Mouse (Mus musculus) adrenal gland, postnatal 10 days (tissue): ENCODE measurements around the gene Sec31b. TPM values are rescaled to one million over a fixed set of nuclear protein-coding genes. Genes with fewer than 3 reads are reported as not detected.
A peak's percentile ranks its signal among the peaks of the same experiment; 100 is the strongest.

Experiments used
- DNase-seq: peaks from one replicate; pipeline ENCODE4 v3.0.0; 2021; ENCODE audit warnings: mixed read lengths
- total RNA-seq, 2 experiments: library from RNA; stranded (reverse); gene quantifications; 2 replicates each; pipeline ENCODE4 v1.2.3; 2021

Sec31b gene
- total RNA-seq, 2 experiments from 2014 or later, result 4.3 to 6.9 TPM

- DNase-seq, result peak; percentile 47
Measured at GRCm38 (mm10) chr19:44475268-44475667, 70.4 kb downstream of the Sec31b start.

DNA sequence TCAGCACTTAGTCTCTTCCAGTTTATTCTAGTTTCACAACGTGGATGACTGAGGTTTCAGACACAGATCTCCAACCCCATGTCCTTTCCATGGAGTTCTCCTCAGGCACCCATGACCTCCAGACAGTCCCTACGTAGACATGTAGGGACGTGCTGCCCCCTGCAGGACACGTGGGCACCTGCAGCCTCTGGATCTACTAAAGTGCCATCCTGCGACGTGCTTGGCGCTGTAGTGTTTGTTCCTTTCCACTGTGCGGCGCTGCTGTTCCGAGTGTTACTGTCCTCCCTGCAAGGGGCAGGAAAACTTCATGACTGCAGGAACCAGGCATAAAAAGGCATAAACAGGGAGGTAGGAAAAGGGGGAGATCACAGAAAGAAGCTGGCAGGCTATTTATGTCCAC lies 71.5 kb downstream of the Sec31b start:
- peak; percentile 92 for DNase-seq

Other genes with a start within 250 kb of the Sec31b start
- 1 to 10 TPM; 1.6 to 1.7 TPM for gene Scd4, start 212.8 kb downstream of the Sec31b start, total RNA-seq
- gene Scd1, start 138.0 kb downstream of the Sec31b start, total RNA-seq, result 100 to 1,000 TPM; 181 to 382 TPM
- under 1 TPM in 1 of 2 experiments, not detected in 1; 0.09 TPM for gene Wnt8b, start 52.4 kb downstream of the Sec31b start, total RNA-seq
- gene Gm20538, start 7.0 kb upstream of the Sec31b start, total RNA-seq, result not detected
- gene Ndufb8, start 9.6 kb upstream of the Sec31b start, total RNA-seq, result 1,000 to 10,000 TPM; 1,057 to 1,125 TPM
- 10 to 100 TPM; 28.7 to 36.0 TPM for gene Hif1an, start 17.0 kb upstream of the Sec31b start, total RNA-seq
- gene Pax2, start 210.2 kb upstream of the Sec31b start, total RNA-seq, result not detected